Mouse (Mus musculus): ENCODE results near the gene Gdf3. TPM values are rescaled to one million over a fixed set of nuclear protein-coding genes. Genes with fewer than 3 reads are reported as not detected.
A peak's percentile ranks its signal among the peaks of the same experiment; 100 is the strongest.

Gene Gdf3
- polyA plus RNA-seq, 1 experiment = not detected

DNA sequence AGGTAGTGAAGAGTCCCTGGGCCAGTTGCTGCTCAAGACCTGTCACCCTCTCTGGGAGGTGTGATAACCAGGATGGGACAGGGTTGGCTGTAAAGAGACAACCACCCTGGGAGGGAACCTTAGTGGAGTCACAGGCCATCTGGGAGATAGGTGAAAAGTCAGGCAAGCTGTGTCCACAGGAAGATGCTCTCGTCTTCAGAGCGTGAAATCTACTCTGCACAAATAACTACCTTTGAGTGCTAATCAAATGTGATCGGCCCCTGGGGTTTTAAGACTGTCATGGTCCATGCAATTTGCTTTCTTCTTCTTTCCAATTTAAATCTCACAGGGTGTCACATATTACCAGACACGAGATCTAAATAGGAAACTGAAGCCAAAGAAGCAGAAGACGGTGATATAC lies 40.8 kb downstream of the Gdf3 start:
- H3K27ac ChIP-seq (ENCODE audit: insufficient read depth, low read depth, low read length) = no peak overlapping the region
- peaks cover 13% of the 10 kb centered on the region; the same call in 1 of the 2 replicates for H3K4me1 ChIP-seq (ENCODE audit: control insufficient read depth, insufficient read depth, insufficient read length, low read length)
- H3K27me3 ChIP-seq (ENCODE audit: control insufficient read depth, insufficient read depth, low read length) = no peaks in the 10 kb centered on the region
- TF ChIP-seq POLR2A (IDR thresholded peaks at IDR 0.05; ENCODE audit: low read depth, low read length) (no peak), CTCF (IDR thresholded peaks at IDR 0.05; ENCODE audit: extremely low read depth, insufficient read length, insufficient replicate concordance, low read depth, low read length) (no peak)
- no peak overlapping the region for H3K4me3 ChIP-seq (ENCODE audit: low read depth, low read length)
- no peaks in the 10 kb centered on the region for H3K36me3 ChIP-seq (ENCODE audit: control insufficient read depth, insufficient read depth, low read length)
- 86% methylated on average over 5 of the region's 5 CpGs for WGBS

GRCm38 (mm10) chr6:122565070-122565784 lies 44.7 kb downstream of the Gdf3 start:
- 81% methylated on average over 9 of the region's 9 CpGs for WGBS
- TF ChIP-seq POLR2A (IDR thresholded peaks at IDR 0.05; ENCODE audit: low read depth, low read length) (no peak), CTCF (IDR thresholded peaks at IDR 0.05; ENCODE audit: extremely low read depth, insufficient read length, insufficient replicate concordance, low read depth, low read length) (no peak)
- Histone ChIP-seq H3K4me3 (ENCODE audit: low read depth, low read length) (no peak overlapping the region), H3K27me3 (ENCODE audit: control insufficient read depth, insufficient read depth, low read length) (no peaks in the 10 kb centered on the region), H3K36me3 (ENCODE audit: control insufficient read depth, insufficient read depth, low read length) (no peaks in the 10 kb centered on the region), H3K4me1 (ENCODE audit: control insufficient read depth, insufficient read depth, insufficient read length, low read length) (peaks cover 9% of the 10 kb centered on the region), H3K27ac (ENCODE audit: insufficient read depth, low read depth, low read length) (peak overlapping the region; percentile 22; the same call in 1 of the 2 replicates)

- no peaks in the 10 kb centered on the region for H3K27me3 ChIP-seq (ENCODE audit: control insufficient read depth, insufficient read depth, low read length)
- H3K27ac ChIP-seq (ENCODE audit: insufficient read depth, low read depth, low read length) = no peak overlapping the region
- H3K4me1 ChIP-seq (ENCODE audit: control insufficient read depth, insufficient read depth, insufficient read length, low read length) = peaks cover 9% of the 10 kb centered on the region
- WGBS = 2% methylated on average over 6 of the region's 6 CpGs
- no peaks in the 10 kb centered on the region for H3K36me3 ChIP-seq (ENCODE audit: control insufficient read depth, insufficient read depth, low read length)
- peak; percentile 64; the same call in 1 of the 2 replicates for TF ChIP-seq CTCF (IDR thresholded peaks at IDR 0.05; ENCODE audit: extremely low read depth, insufficient read length, insufficient replicate concordance, low read depth, low read length)
- TF ChIP-seq POLR2A (IDR thresholded peaks at IDR 0.05; ENCODE audit: low read depth, low read length) = no peak
- no peak overlapping the region for H3K4me3 ChIP-seq (ENCODE audit: low read depth, low read length)
Measured at GRCm38 (mm10) chr6:122562463-122562862, 47.4 kb downstream of the Gdf3 start.

GRCm38 (mm10) chr6:122561005-122561404 lies 48.9 kb downstream of the Gdf3 start:
- Histone ChIP-seq H3K36me3 (ENCODE audit: control insufficient read depth, insufficient read depth, low read length) (no peaks in the 10 kb centered on the region), H3K4me3 (ENCODE audit: low read depth, low read length) (no peak overlapping the region), H3K4me1 (ENCODE audit: control insufficient read depth, insufficient read depth, insufficient read length, low read length) (peaks cover 9% of the 10 kb centered on the region), H3K27me3 (ENCODE audit: control insufficient read depth, insufficient read depth, low read length) (no peaks in the 10 kb centered on the region), H3K27ac (ENCODE audit: insufficient read depth, low read depth, low read length) (no peak overlapping the region)
- TF ChIP-seq POLR2A (IDR thresholded peaks at IDR 0.05; ENCODE audit: low read depth, low read length) (no peak), CTCF (IDR thresholded peaks at IDR 0.05; ENCODE audit: extremely low read depth, insufficient read length, insufficient replicate concordance, low read depth, low read length) (no peak)
- WGBS = 83% methylated on average over 20 of the region's 20 CpGs

- TF ChIP-seq POLR2A (IDR thresholded peaks at IDR 0.05; ENCODE audit: low read depth, low read length) (no peak), CTCF (IDR thresholded peaks at IDR 0.05; ENCODE audit: extremely low read depth, insufficient read length, insufficient replicate concordance, low read depth, low read length) (peak; percentile 80; the same call in 1 of the 2 replicates)
- Histone ChIP-seq H3K36me3 (ENCODE audit: control insufficient read depth, insufficient read depth, low read length) (no peaks in the 10 kb centered on the region), H3K27ac (ENCODE audit: insufficient read depth, low read depth, low read length) (no peak overlapping the region), H3K27me3 (ENCODE audit: control insufficient read depth, insufficient read depth, low read length) (no peaks in the 10 kb centered on the region), H3K4me1 (ENCODE audit: control insufficient read depth, insufficient read depth, insufficient read length, low read length) (peaks cover 8% of the 10 kb centered on the region), H3K4me3 (ENCODE audit: low read depth, low read length) (peak overlapping the region; percentile 30; the same call in 1 of the 2 replicates)
- 3% methylated on average over 17 of the region's 17 CpGs for WGBS
Measured at GRCm38 (mm10) chr6:122560427-122560826, 49.5 kb downstream of the Gdf3 start.

DNA sequence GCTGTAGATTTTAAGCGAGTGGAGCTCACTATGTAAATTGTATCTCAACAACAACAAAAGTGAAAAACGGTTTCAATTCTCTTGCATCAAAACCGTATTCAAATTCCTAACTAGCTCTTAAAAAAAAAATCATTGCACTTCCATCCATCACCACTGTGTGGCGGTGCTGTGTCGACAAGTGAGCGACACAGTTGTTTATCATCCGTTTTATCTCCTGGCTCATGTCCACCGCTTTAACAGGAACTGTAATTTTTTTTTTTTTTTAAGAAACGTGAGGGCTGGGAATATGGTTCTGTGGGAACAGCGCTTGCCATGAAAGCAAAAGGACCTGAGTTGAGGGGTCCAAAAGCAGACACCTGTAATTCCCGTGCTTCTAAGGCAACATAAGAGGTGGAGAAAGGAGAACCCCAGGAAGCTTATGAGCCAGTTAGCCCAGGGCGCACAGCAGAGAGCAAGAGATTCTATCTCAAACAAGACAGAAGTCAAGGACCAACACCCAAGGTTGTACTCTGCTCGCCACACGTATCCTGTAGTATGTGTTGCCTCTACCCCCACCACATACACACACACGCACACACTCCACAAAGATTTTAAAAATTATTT lies 52.8 kb downstream of the Gdf3 start:
- 14% methylated on average over 15 of the region's 15 CpGs for WGBS
- H3K36me3 ChIP-seq (ENCODE audit: control insufficient read depth, insufficient read depth, low read length) = no peaks in the 10 kb centered on the region

More for the DNA sequence above, 52.8 kb downstream of the Gdf3 start:
- peaks cover 4% of the 10 kb centered on the region for H3K4me1 ChIP-seq (ENCODE audit: control insufficient read depth, insufficient read depth, insufficient read length, low read length)
- no peak overlapping the region for H3K4me3 ChIP-seq (ENCODE audit: low read depth, low read length)
- peak; percentile 54; the same call in 1 of the 2 replicates for TF ChIP-seq CTCF (IDR thresholded peaks at IDR 0.05; ENCODE audit: extremely low read depth, insufficient read length, insufficient replicate concordance, low read depth, low read length)
- no peak for TF ChIP-seq POLR2A (IDR thresholded peaks at IDR 0.05; ENCODE audit: low read depth, low read length)
- H3K27me3 ChIP-seq (ENCODE audit: control insufficient read depth, insufficient read depth, low read length) = no peaks in the 10 kb centered on the region
- H3K27ac ChIP-seq (ENCODE audit: insufficient read depth, low read depth, low read length) = no peak overlapping the region

Other genes with a start within 250 kb of the Gdf3 start
- gene Rimklb, start 111.3 kb downstream of the Gdf3 start, polyA plus RNA-seq (2012; rRNA removed) = 0.04 TPM in 1 of 2 replicates, not detected in the other
- 1.7 and 6.1 TPM in 2 replicates for gene Mfap5, start 104.2 kb downstream of the Gdf3 start, polyA plus RNA-seq (2012; rRNA removed)
- 0.17 and 0.44 TPM in 2 replicates for gene Aicda, start 56.3 kb downstream of the Gdf3 start, polyA plus RNA-seq (2012; rRNA removed)
- gene Apobec1, start 7.6 kb downstream of the Gdf3 start, polyA plus RNA-seq (2012; rRNA removed) = 15.2 and 15.5 TPM in 2 replicates
- gene Dppa3, start 16.3 kb upstream of the Gdf3 start, polyA plus RNA-seq (2012; rRNA removed) = not detected in 2 replicates
- gene Nanog, start 97.4 kb upstream of the Gdf3 start, polyA plus RNA-seq (2012; rRNA removed) = not detected in 2 replicates
- gene Slc2a3, start 191.6 kb upstream of the Gdf3 start, polyA plus RNA-seq (2012; rRNA removed) = 1.0 and 1.3 TPM in 2 replicates
- 5.9 and 12.3 TPM in 2 replicates for gene Foxj2, start 209.8 kb upstream of the Gdf3 start, polyA plus RNA-seq (2012; rRNA removed)
- 1.2 and 1.8 TPM in 2 replicates for gene C3ar1, start 246.1 kb upstream of the Gdf3 start, polyA plus RNA-seq (2012; rRNA removed)